Mouse (Mus musculus): ENCODE measurements around the gene Med13l. TPM values are rescaled to one million over a fixed set of nuclear protein-coding genes. Genes with fewer than 3 reads are reported as not detected.

Med13l gene
- polyA plus RNA-seq, 1 experiment: 42.8 TPM

GRCm38 (mm10) chr5:118515280-118515721 is 45.2 kb upstream of the Med13l start:
- H3K36me3 ChIP-seq (ENCODE audit: control insufficient read depth, insufficient read depth, low read length): no peaks in the 10 kb centered on the region
- 65% methylated on average over 11 of the region's 11 CpGs for WGBS
- DNase-seq: no peak
- H3K4me3 ChIP-seq (ENCODE audit: control insufficient read depth, insufficient read depth, low read length): no peak overlapping the region
- TF ChIP-seq CTCF (IDR thresholded peaks at IDR 0.05; ENCODE audit: borderline replicate concordance, control insufficient read depth, extremely low read depth, insufficient read depth, low read length, poor library complexity): no peak
- no peak for TF ChIP-seq POLR2A (IDR thresholded peaks at IDR 0.05; ENCODE audit: control insufficient read depth, extremely low read depth, insufficient read depth, low read length, poor library complexity)
- peaks cover 26% of the 10 kb centered on the region for H3K4me1 ChIP-seq (replicated peaks; ENCODE audit: control insufficient read depth, insufficient read depth, low read length)
- peaks cover 4% of the 10 kb centered on the region; the same call in 1 of the 2 replicates for H3K27me3 ChIP-seq (ENCODE audit: control insufficient read depth, insufficient read depth, low read length)
- H3K27ac ChIP-seq (ENCODE audit: control insufficient read depth, insufficient read depth, low read length): no peak overlapping the region

- Histone ChIP-seq H3K4me3 (ENCODE audit: control insufficient read depth, insufficient read depth, low read length) (no peak overlapping the region), H3K27me3 (ENCODE audit: control insufficient read depth, insufficient read depth, low read length) (peaks cover 4% of the 10 kb centered on the region; the same call in 1 of the 2 replicates), H3K27ac (ENCODE audit: control insufficient read depth, insufficient read depth, low read length) (no peak overlapping the region), H3K4me1 (replicated peaks; ENCODE audit: control insufficient read depth, insufficient read depth, low read length) (peaks cover 26% of the 10 kb centered on the region), H3K36me3 (ENCODE audit: control insufficient read depth, insufficient read depth, low read length) (no peaks in the 10 kb centered on the region)
- DNase-seq: no peak
- WGBS: over 99% methylated on average over 6 of the region's 6 CpGs
- TF ChIP-seq CTCF (IDR thresholded peaks at IDR 0.05; ENCODE audit: borderline replicate concordance, control insufficient read depth, extremely low read depth, insufficient read depth, low read length, poor library complexity) (no peak), POLR2A (IDR thresholded peaks at IDR 0.05; ENCODE audit: control insufficient read depth, extremely low read depth, insufficient read depth, low read length, poor library complexity) (no peak)
Observed at GRCm38 (mm10) chr5:118516066-118516465, 44.4 kb upstream of the Med13l start.

GRCm38 (mm10) chr5:118516470-118516869 is 44.0 kb upstream of the Med13l start:
- TF ChIP-seq POLR2A (IDR thresholded peaks at IDR 0.05; ENCODE audit: control insufficient read depth, extremely low read depth, insufficient read depth, low read length, poor library complexity) (no peak), CTCF (IDR thresholded peaks at IDR 0.05; ENCODE audit: borderline replicate concordance, control insufficient read depth, extremely low read depth, insufficient read depth, low read length, poor library complexity) (no peak)
- H3K27me3 ChIP-seq (ENCODE audit: control insufficient read depth, insufficient read depth, low read length): peaks cover 4% of the 10 kb centered on the region; the same call in 1 of the 2 replicates
- no peaks in the 10 kb centered on the region for H3K36me3 ChIP-seq (ENCODE audit: control insufficient read depth, insufficient read depth, low read length)
- WGBS: 76% methylated on average over 6 of the region's 6 CpGs
- DNase-seq: no peak
- no peak overlapping the region for H3K27ac ChIP-seq (ENCODE audit: control insufficient read depth, insufficient read depth, low read length)
- peaks cover 26% of the 10 kb centered on the region for H3K4me1 ChIP-seq (replicated peaks; ENCODE audit: control insufficient read depth, insufficient read depth, low read length)
- no peak overlapping the region for H3K4me3 ChIP-seq (ENCODE audit: control insufficient read depth, insufficient read depth, low read length)

- 88% methylated on average over 3 of the region's 3 CpGs for WGBS
- DNase-seq: no peak
- no peaks in the 10 kb centered on the region for H3K27me3 ChIP-seq (ENCODE audit: control insufficient read depth, insufficient read depth, low read length)
- TF ChIP-seq POLR2A (IDR thresholded peaks at IDR 0.05; ENCODE audit: control insufficient read depth, extremely low read depth, insufficient read depth, low read length, poor library complexity) (no peak), CTCF (IDR thresholded peaks at IDR 0.05; ENCODE audit: borderline replicate concordance, control insufficient read depth, extremely low read depth, insufficient read depth, low read length, poor library complexity) (no peak)
- peaks cover 13% of the 10 kb centered on the region for H3K4me1 ChIP-seq (replicated peaks; ENCODE audit: control insufficient read depth, insufficient read depth, low read length)
- H3K36me3 ChIP-seq (ENCODE audit: control insufficient read depth, insufficient read depth, low read length): no peaks in the 10 kb centered on the region
- no peak overlapping the region for H3K4me3 ChIP-seq (ENCODE audit: control insufficient read depth, insufficient read depth, low read length)
- H3K27ac ChIP-seq (ENCODE audit: control insufficient read depth, insufficient read depth, low read length): no peak overlapping the region
Observed at GRCm38 (mm10) chr5:118520457-118520856, 40.0 kb upstream of the Med13l start.

GRCm38 (mm10) chr5:118524400-118524799 is 36.1 kb upstream of the Med13l start:
- Histone ChIP-seq H3K27ac (ENCODE audit: control insufficient read depth, insufficient read depth, low read length) (no peak overlapping the region), H3K27me3 (ENCODE audit: control insufficient read depth, insufficient read depth, low read length) (no peaks in the 10 kb centered on the region), H3K36me3 (ENCODE audit: control insufficient read depth, insufficient read depth, low read length) (no peaks in the 10 kb centered on the region), H3K4me1 (replicated peaks; ENCODE audit: control insufficient read depth, insufficient read depth, low read length) (0 out of 2 replicates have a peak, but pooled peaks cover 4% of the 10 kb centered on the region), H3K4me3 (ENCODE audit: control insufficient read depth, insufficient read depth, low read length) (no peak overlapping the region)
- TF ChIP-seq POLR2A (IDR thresholded peaks at IDR 0.05; ENCODE audit: control insufficient read depth, extremely low read depth, insufficient read depth, low read length, poor library complexity): no peak
- TF ChIP-seq CTCF (IDR thresholded peaks at IDR 0.05; ENCODE audit: borderline replicate concordance, control insufficient read depth, extremely low read depth, insufficient read depth, low read length, poor library complexity): no peak
- WGBS: 91% methylated on average over 7 of the region's 7 CpGs
- no peak for DNase-seq

GRCm38 (mm10) chr5:118525634-118526033 is 34.8 kb upstream of the Med13l start:
- Histone ChIP-seq H3K27me3 (ENCODE audit: control insufficient read depth, insufficient read depth, low read length) (no peaks in the 10 kb centered on the region), H3K4me1 (replicated peaks; ENCODE audit: control insufficient read depth, insufficient read depth, low read length) (0 out of 2 replicates have a peak, but pooled peaks cover 4% of the 10 kb centered on the region), H3K4me3 (ENCODE audit: control insufficient read depth, insufficient read depth, low read length) (no peak overlapping the region), H3K27ac (ENCODE audit: control insufficient read depth, insufficient read depth, low read length) (no peak overlapping the region), H3K36me3 (ENCODE audit: control insufficient read depth, insufficient read depth, low read length) (no peaks in the 10 kb centered on the region)
- TF ChIP-seq POLR2A (IDR thresholded peaks at IDR 0.05; ENCODE audit: control insufficient read depth, extremely low read depth, insufficient read depth, low read length, poor library complexity): no peak
- no peak for TF ChIP-seq CTCF (IDR thresholded peaks at IDR 0.05; ENCODE audit: borderline replicate concordance, control insufficient read depth, extremely low read depth, insufficient read depth, low read length, poor library complexity)
- no peak for DNase-seq
- WGBS: 87% methylated on average over 6 of the region's 6 CpGs

- Histone ChIP-seq H3K4me1 (replicated peaks; ENCODE audit: control insufficient read depth, insufficient read depth, low read length) (0 out of 2 replicates have a peak, but pooled peaks cover 4% of the 10 kb centered on the region), H3K36me3 (ENCODE audit: control insufficient read depth, insufficient read depth, low read length) (no peaks in the 10 kb centered on the region), H3K4me3 (ENCODE audit: control insufficient read depth, insufficient read depth, low read length) (no peak overlapping the region), H3K27ac (ENCODE audit: control insufficient read depth, insufficient read depth, low read length) (no peak overlapping the region), H3K27me3 (ENCODE audit: control insufficient read depth, insufficient read depth, low read length) (no peaks in the 10 kb centered on the region)
- DNase-seq: no peak
- no peak for TF ChIP-seq POLR2A (IDR thresholded peaks at IDR 0.05; ENCODE audit: control insufficient read depth, extremely low read depth, insufficient read depth, low read length, poor library complexity)
- TF ChIP-seq CTCF (IDR thresholded peaks at IDR 0.05; ENCODE audit: borderline replicate concordance, control insufficient read depth, extremely low read depth, insufficient read depth, low read length, poor library complexity): no peak
- 94% methylated on average over 13 of the region's 13 CpGs for WGBS
Observed at GRCm38 (mm10) chr5:118526504-118526903, 34.0 kb upstream of the Med13l start.
